Mouse (Mus musculus): ENCODE results near the gene Tmem63a. TPM values are rescaled to one million over a fixed set of nuclear protein-coding genes. Genes with fewer than 3 reads are reported as not detected.
"Not testable (repeated sequence)": the region's sequence is repeated elsewhere in the genome, so short reads cannot be mapped to it uniquely, and the experiment has no call there.

The Tmem63a gene
- 38.5 TPM for polyA plus RNA-seq (2012; fragmentation: generic; extraction: Trizol)
- long read RNA-seq, experiment 1, transcript Tmem63a-201 (23 exons, 3,306 nt), result major isoform, 18 of 37 reads
- long read RNA-seq, experiment 1, partial matches to known transcripts, result 10 of 37 reads
- long read RNA-seq, experiment 1, other reads (novel, unspliced or antisense), result 9 of 37 reads
- long read RNA-seq, experiment 2, transcript Tmem63a-201 (23 exons, 3,306 nt), result major isoform, 371 of 518 reads
- long read RNA-seq, experiment 2, transcript Tmem63a-205 (23 exons, 3,258 nt), result minor isoform, 6 of 518 reads
- long read RNA-seq, experiment 2, partial matches to known transcripts, result 18 of 518 reads
- long read RNA-seq, experiment 2, other reads (novel, unspliced or antisense), result 123 of 518 reads

DNA sequence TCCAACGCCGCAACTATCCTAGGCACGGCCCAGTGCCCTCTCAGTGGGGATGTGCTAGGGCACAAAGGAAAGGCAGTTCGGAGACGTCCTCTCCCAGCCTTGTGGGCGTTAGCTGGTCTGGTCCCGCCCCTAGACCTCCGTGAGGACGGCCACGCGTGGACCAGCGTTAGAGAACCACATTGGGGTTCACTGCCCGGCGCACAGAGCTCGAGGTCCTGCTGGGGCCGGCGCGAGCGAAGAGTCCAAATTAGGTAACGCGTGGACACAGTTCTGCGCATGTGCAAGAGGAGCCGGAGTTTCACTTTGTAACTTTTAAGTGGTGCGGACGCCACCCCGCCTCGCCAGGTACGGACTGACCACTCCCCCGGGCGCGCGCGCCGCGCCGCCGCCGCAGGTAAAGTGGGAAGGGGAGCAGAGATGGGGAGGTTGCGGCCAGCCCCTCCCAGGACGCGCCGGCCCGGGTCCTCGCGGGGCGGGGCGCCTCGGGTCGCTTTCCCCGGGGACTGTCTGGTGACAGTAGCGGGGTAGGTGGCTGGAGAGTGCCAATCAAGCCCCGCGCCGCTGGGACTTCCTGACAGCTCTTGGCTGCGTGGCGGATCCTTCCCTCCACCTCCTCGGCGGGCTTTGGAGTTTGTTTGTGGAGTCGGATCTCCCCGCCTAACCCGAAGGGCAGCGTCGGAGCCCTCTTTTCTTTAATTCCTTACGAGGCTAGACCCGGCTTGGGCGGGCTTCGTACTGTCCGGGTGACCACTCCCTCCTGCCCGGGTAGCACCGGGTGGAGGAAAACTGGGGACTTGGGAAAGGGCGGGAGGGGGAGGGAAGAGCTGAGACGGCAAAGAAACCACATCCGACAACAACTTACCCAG lies at the start of gene Tmem63a:
Gene Tmem63a, plus strand, starts transcription at position 179 of the 866 bp plus-strand sequence.
- no peaks in the 10 kb centered on the region for H3K27me3 ChIP-seq (ENCODE audit: control insufficient read depth, insufficient read depth, insufficient read length)
- H3ac ChIP-seq (ENCODE audit: control insufficient read depth, insufficient read length, low read depth), result peak within 1 kb of the TSS; percentile 81
- peak within 1 kb of the TSS; percentile 60 for H3K4me3 ChIP-seq (ENCODE audit: insufficient read depth, poor library complexity, severe bottlenecking)
- peaks cover 8% of the 10 kb centered on the region for H3K36me3 ChIP-seq (ENCODE audit: control insufficient read depth, insufficient read depth)
- no peak for TF ChIP-seq MYOD1 (IDR thresholded peaks at IDR 0.05; ENCODE audit: control insufficient read depth, insufficient read length, low read depth)
- H3K79me3 ChIP-seq (ENCODE audit: low read depth), result peaks cover 10% of the 10 kb centered on the region
- peaks cover 58% of the 10 kb centered on the region for H3K79me2 ChIP-seq (ENCODE audit: control insufficient read depth, insufficient read depth)

DNA sequence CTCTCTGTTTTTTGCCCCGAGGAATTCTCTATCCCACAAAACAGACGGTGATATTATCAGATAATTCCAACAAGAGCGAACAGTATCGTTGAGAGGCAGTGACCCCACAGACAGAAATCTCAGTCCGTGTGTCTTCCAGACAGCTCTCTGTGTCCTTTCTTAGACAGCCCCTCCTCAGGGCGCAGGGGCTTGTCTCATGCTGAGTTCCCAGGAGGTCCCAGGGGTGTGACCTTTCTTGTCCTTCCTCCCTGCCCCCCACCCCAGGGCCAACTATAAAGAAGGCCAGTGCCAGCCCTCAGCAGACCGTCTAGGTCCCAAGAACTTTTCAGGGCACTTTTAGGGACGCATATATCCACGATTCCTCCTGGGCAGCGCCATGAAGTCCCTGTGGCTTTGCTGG lies 49.3 kb upstream of the Tmem63a start, which contains the start of gene Lefty2:
Gene Lefty2, plus strand, starts transcription at position 301 of the 400 bp plus-strand sequence.
- Histone ChIP-seq H3K36me3 (ENCODE audit: control insufficient read depth, insufficient read depth) (no peaks in the 10 kb centered on the region), H3K4me3 (ENCODE audit: insufficient read depth, poor library complexity, severe bottlenecking) (no peak within 1 kb of the TSS), H3K79me2 (ENCODE audit: control insufficient read depth, insufficient read depth) (no peaks in the 10 kb centered on the region), H3ac (ENCODE audit: control insufficient read depth, insufficient read length, low read depth) (no peak within 1 kb of the TSS), H3K27me3 (ENCODE audit: control insufficient read depth, insufficient read depth, insufficient read length) (peaks cover 43% of the 10 kb centered on the region), H3K79me3 (ENCODE audit: low read depth) (no peaks in the 10 kb centered on the region)
- TF ChIP-seq USF1 (IDR thresholded peaks at IDR 0.05; ENCODE audit: low read depth) (no peak), FOSL1 (IDR thresholded peaks at IDR 0.05; ENCODE audit: insufficient read depth, low read length, poor library complexity, severe bottlenecking) (no peak), MYOD1 (IDR thresholded peaks at IDR 0.05; ENCODE audit: control insufficient read depth, insufficient read length, low read depth) (no peak), CEBPB (IDR thresholded peaks at IDR 0.05; ENCODE audit: low read depth) (no peak), MYOG (IDR thresholded peaks at IDR 0.05; ENCODE audit: control insufficient read depth, extremely low read depth, insufficient read length) (no peak), MAX (IDR thresholded peaks at IDR 0.05) (no peak), CTCF (IDR thresholded peaks at IDR 0.05; ENCODE audit: control insufficient read depth, insufficient read depth, insufficient read length) (no peak)

DNA sequence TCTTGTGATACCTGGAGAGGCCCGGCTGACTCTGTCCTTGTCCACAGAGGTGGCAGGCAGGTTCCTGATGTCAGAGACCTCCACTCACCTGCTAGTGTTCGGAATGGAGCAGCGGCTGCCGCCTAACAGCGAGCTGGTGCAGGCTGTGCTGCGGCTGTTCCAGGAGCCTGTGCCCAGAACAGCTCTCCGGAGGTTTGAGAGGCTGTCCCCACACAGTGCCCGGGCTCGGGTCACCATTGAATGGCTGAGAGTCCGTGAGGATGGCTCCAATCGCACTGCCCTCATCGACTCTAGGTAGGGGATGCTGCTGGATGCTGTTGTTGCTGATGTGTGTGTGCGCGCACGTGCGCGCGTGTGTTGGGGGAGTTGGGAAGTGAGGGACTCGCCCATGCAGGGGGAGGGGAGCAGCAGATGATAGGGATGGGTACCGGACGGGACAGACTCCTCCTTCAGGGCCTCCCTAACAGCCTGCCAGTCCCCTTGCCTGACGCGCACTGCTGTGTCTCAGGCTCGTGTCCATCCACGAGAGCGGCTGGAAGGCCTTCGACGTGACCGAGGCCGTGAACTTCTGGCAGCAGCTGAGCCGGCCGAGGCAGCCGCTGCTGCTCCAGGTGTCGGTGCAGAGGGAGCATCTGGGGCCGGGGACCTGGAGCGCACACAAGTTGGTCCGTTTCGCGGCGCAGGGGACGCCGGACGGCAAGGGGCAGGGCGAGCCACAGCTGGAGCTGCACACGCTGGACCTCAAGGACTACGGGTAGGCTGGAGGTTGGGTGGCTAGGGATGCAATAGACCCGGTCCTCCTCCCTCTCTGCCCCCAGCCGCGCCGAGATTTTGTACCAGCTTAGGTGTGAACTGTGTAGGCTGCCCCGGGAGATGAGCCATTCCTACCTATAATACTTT lies 47.8 kb upstream of the Tmem63a start:
- H3K79me2 ChIP-seq (ENCODE audit: control insufficient read depth, insufficient read depth); H3K4me3 ChIP-seq (ENCODE audit: insufficient read depth, poor library complexity, severe bottlenecking); H3ac ChIP-seq (ENCODE audit: control insufficient read depth, insufficient read length, low read depth); H3K79me3 ChIP-seq (ENCODE audit: low read depth); H3K36me3 ChIP-seq (ENCODE audit: control insufficient read depth, insufficient read depth): not testable (repeated sequence)
- peaks cover 48% of the 10 kb centered on the region for H3K27me3 ChIP-seq (ENCODE audit: control insufficient read depth, insufficient read depth, insufficient read length)

DNA sequence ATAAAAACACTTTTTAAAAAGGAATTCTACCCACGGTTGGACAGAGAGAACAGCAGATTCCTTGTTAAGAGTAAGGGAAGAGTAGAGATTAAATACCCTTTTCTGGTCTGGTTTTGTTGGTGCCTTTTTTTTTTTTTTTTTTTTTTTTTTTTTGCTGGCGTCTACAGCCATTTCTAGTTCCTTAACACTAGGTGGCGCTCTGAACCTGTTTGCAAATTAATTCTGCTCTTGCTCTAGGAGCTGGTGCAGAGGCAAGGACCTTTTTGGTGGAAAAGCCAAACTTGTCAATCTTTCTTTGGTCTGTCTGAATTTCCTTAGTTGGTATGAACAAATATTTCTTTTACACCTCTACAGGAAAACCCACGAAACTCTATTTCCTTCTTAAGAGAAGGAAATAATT lies 41.0 kb upstream of the Tmem63a start:
- H3K79me3 ChIP-seq (ENCODE audit: low read depth), result peaks cover 19% of the 10 kb centered on the region
- no peak overlapping the region for H3K4me3 ChIP-seq (ENCODE audit: insufficient read depth, poor library complexity, severe bottlenecking)
- H3K27me3 ChIP-seq (ENCODE audit: control insufficient read depth, insufficient read depth, insufficient read length), result peaks cover 16% of the 10 kb centered on the region
- no peak for TF ChIP-seq MYOD1 (IDR thresholded peaks at IDR 0.05; ENCODE audit: control insufficient read depth, insufficient read length, low read depth)
- no peak for TF ChIP-seq CTCF (IDR thresholded peaks at IDR 0.05; ENCODE audit: control insufficient read depth, insufficient read depth, insufficient read length)
- no peak for TF ChIP-seq USF1 (IDR thresholded peaks at IDR 0.05; ENCODE audit: low read depth)
- no peak for TF ChIP-seq MYOG (IDR thresholded peaks at IDR 0.05; ENCODE audit: control insufficient read depth, extremely low read depth, insufficient read length)
- no peak for TF ChIP-seq FOSL1 (IDR thresholded peaks at IDR 0.05; ENCODE audit: insufficient read depth, low read length, poor library complexity, severe bottlenecking)
- no peak for TF ChIP-seq MAX (IDR thresholded peaks at IDR 0.05)
- TF ChIP-seq CEBPB (IDR thresholded peaks at IDR 0.05; ENCODE audit: low read depth), result no peak
- no peaks in the 10 kb centered on the region for H3K36me3 ChIP-seq (ENCODE audit: control insufficient read depth, insufficient read depth)
- H3ac ChIP-seq (ENCODE audit: control insufficient read depth, insufficient read length, low read depth), result no peak overlapping the region
- peaks cover 20% of the 10 kb centered on the region for H3K79me2 ChIP-seq (ENCODE audit: control insufficient read depth, insufficient read depth)

DNA sequence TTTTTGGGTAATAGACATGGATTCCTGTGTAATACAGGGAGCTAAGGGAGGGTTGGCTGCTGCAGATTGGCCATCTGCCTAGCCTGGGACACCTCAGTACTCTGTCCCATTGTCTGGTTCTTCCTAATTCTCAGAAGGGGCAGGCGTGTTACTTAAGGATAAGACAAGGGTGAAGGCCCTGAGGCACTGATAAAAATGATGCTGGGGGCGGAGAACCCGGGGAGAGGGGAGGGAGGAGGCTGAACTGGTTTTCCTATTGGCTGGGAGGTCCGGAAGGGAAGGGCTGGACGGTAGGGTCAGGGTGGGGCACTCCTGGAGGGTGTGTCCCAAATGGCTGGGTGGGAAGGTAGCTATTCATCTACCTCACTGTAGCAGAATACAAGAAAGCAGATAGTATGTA lies 39.2 kb upstream of the Tmem63a start:
- H3K4me3 ChIP-seq (ENCODE audit: insufficient read depth, poor library complexity, severe bottlenecking), result no peak overlapping the region
- TF ChIP-seq MYOD1 (IDR thresholded peaks at IDR 0.05; ENCODE audit: control insufficient read depth, insufficient read length, low read depth), result no peak
- no peak for TF ChIP-seq CTCF (IDR thresholded peaks at IDR 0.05; ENCODE audit: control insufficient read depth, insufficient read depth, insufficient read length)
- no peak for TF ChIP-seq CEBPB (IDR thresholded peaks at IDR 0.05; ENCODE audit: low read depth)
- no peak for TF ChIP-seq MAX (IDR thresholded peaks at IDR 0.05)
- no peak for TF ChIP-seq MYOG (IDR thresholded peaks at IDR 0.05; ENCODE audit: control insufficient read depth, extremely low read depth, insufficient read length)
- no peak for TF ChIP-seq USF1 (IDR thresholded peaks at IDR 0.05; ENCODE audit: low read depth)
- no peak for TF ChIP-seq FOSL1 (IDR thresholded peaks at IDR 0.05; ENCODE audit: insufficient read depth, low read length, poor library complexity, severe bottlenecking)
- H3K36me3 ChIP-seq (ENCODE audit: control insufficient read depth, insufficient read depth), result peaks cover 17% of the 10 kb centered on the region
- peaks cover 32% of the 10 kb centered on the region for H3K79me2 ChIP-seq (ENCODE audit: control insufficient read depth, insufficient read depth)
- H3K79me3 ChIP-seq (ENCODE audit: low read depth), result peaks cover 23% of the 10 kb centered on the region
- H3ac ChIP-seq (ENCODE audit: control insufficient read depth, insufficient read length, low read depth), result no peak overlapping the region
- H3K27me3 ChIP-seq (ENCODE audit: control insufficient read depth, insufficient read depth, insufficient read length), result peaks cover 4% of the 10 kb centered on the region

Measured in C2C12 (cell line).